Mouse (Mus musculus) intestine, embryonic 14.5 days (tissue): ENCODE measurements around the gene Cutal. TPM values are rescaled to one million over a fixed set of nuclear protein-coding genes. Genes with fewer than 3 reads are reported as not detected.

Source experiments
- ATAC-seq: fragments of 200-750 bp; cut with Nextera tagmentation; replicated peaks from 2 replicates; pipeline ENCODE4 v1.8.0; 2017; ENCODE audit warnings: low read depth, moderate number of reproducible peaks, moderate TSS enrichment, moderate library complexity; ENCODE audit not compliant: low FRiP score, low TSS enrichment
- DNase-seq: peaks from one replicate; pipeline ENCODE4 v3.0.0-alpha.2; 2018; ENCODE audit warnings: low spot score
- H3K27ac ChIP-seq: fragments of 300-500 bp; sonication (generic); 2 replicates; pipeline ENCODE4 v1.5.1; 2014; ENCODE audit warnings: low read depth, mild to moderate bottlenecking, control low read depth
- H3K27me3 ChIP-seq: fragments of 300-500 bp; sonication (generic); replicated peaks from 2 replicates; pipeline ENCODE4 v1.6.1; 2014; ENCODE audit warnings: low read length, control low read depth; ENCODE audit not compliant: control insufficient read depth, insufficient read depth
- H3K36me3 ChIP-seq: fragments of 300-500 bp; sonication (generic); 2 replicates; pipeline ENCODE4 v1.6.1; 2014; ENCODE audit warnings: low read length, control low read depth; ENCODE audit not compliant: control insufficient read depth, insufficient read depth
- H3K4me1 ChIP-seq: fragments of 300-500 bp; sonication (generic); replicated peaks from 2 replicates; pipeline ENCODE4 v1.6.1; 2014; ENCODE audit warnings: low read length, control low read depth, mixed read lengths; ENCODE audit not compliant: control insufficient read depth, insufficient read depth
- H3K4me2 ChIP-seq: fragments of 300-500 bp; sonication (generic); 2 replicates; pipeline ENCODE4 v1.6.1; 2014; ENCODE audit warnings: low read length
- H3K4me3 ChIP-seq: fragments of 300-500 bp; sonication (generic); 2 replicates; pipeline ENCODE4 v1.5.1; 2014; ENCODE audit warnings: low read depth, low read length, control low read depth, mixed read lengths
- H3K9ac ChIP-seq: fragments of 300-500 bp; sonication (generic); 2 replicates; pipeline ENCODE4 v1.6.1; 2014; ENCODE audit warnings: mild to moderate bottlenecking, low read length
- H3K9me3 ChIP-seq: fragments of 300-500 bp; sonication (generic); 2 replicates; pipeline ENCODE4 v1.6.1; 2016; ENCODE audit warnings: low read length, control low read depth; ENCODE audit not compliant: control insufficient read depth
- WGBS: fragments of 180-500 bp; shearing (Covaris S2); extraction: QIAGEN DNeasy Blood & Tissue Kit; methylation state at CpG from one replicate; pipeline ENCODE4 v1.1.7; 2014; 5-methylcytosine and 5-hydroxymethylcytosine counted together
- polyA plus RNA-seq: library from polyadenylated mRNA; unstranded; fragments of >200 nt; fragmentation: Nextera tagmentation; extraction: Ambion mirVana; gene quantifications from 2 replicates; pipeline ENCODE4 v1.2.1, GENCODE M21; 2014

The Cutal gene
- polyA plus RNA-seq, 1 experiment from 2014 or later = 2.8 TPM

DNA sequence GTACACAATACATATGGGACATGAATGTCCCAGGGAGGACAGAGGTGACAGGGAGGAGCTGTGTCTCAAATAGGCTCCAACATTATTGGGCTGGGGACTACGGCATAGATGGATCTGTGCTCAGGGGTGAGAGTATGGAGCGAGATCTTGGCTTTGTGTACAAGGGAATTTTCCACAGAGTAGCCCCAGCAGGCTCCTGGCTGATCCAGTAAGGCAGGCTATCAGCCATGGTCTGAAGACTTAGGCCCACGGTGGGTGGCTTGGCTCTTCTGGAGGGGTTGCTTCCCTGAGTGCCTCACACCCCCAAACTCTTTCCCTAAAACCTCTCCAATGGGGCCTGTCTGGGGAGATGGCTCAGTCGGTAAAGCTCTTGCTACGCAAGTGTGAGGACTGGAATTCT is 66.0 kb downstream of the Cutal start:
- H3K4me2 ChIP-seq = no peak overlapping the region
- DNase-seq (no peak), ATAC-seq (no peak)
- WGBS = 81% methylated on average over 5 of the region's 5 CpGs
- no peak overlapping the region for H3K27ac ChIP-seq
- H3K4me3 ChIP-seq = no peak overlapping the region
- no peaks in the 10 kb centered on the region; the same call in 1 of the 2 replicates for H3K4me1 ChIP-seq
- no peaks in the 10 kb centered on the region for H3K9me3 ChIP-seq
- no peaks in the 10 kb centered on the region for H3K36me3 ChIP-seq
- H3K9ac ChIP-seq = no peak overlapping the region
- 0 out of 2 replicates have a peak, but pooled peaks cover 2% of the 10 kb centered on the region for H3K27me3 ChIP-seq

DNA sequence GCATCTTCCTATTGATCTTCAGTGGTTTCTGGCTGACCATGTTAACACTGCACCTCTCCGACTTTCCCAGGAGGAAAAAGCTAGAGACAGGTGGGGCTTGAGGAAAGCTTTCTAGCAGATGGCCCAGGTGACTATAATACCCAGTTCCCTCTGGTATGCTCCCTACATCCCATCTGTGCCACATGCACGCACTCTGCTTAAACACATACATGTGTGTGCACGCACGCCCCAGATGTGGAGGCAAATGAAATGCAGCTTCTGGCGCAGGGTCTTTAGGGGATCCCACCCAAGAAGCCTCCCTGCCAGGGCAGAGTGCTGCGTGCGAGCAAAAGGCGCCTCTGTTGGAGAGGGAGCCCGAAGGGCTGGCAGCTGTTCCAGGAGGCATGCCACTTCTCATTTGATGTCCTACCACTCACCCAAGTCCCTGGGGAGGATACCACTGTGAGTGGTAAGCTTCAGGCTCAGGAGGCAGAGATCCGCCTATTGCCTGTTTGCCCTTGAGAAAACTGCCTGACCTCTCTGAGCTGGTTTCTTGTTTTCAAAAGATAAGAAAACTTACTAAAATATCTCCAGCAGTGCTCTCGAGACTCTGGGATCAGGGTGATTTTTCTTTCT is 67.0 kb downstream of the Cutal start:
- no peak overlapping the region for H3K27ac ChIP-seq
- no peak overlapping the region for H3K4me3 ChIP-seq
- 0 out of 2 replicates have a peak, but pooled peaks cover 2% of the 10 kb centered on the region for H3K27me3 ChIP-seq
- no peaks in the 10 kb centered on the region for H3K9me3 ChIP-seq
- no peaks in the 10 kb centered on the region; the same call in 1 of the 2 replicates for H3K4me1 ChIP-seq
- no peak overlapping the region for H3K9ac ChIP-seq
- no peaks in the 10 kb centered on the region for H3K36me3 ChIP-seq
- no peak for DNase-seq
- 75% methylated on average over 11 of the region's 11 CpGs for WGBS
- ATAC-seq = no peak
- H3K4me2 ChIP-seq = no peak overlapping the region

Other genes starting within 250 kb of the Cutal start
- gene Gapvd1, start 119.2 kb upstream of the Cutal start, polyA plus RNA-seq = 80.1 and 82.7 TPM in 2 replicates
- gene Hspa5, start 102.4 kb upstream of the Cutal start, polyA plus RNA-seq = 780 and 861 TPM in 2 replicates
- 48.8 and 51.0 TPM in 2 replicates for gene Rabepk, start 74.5 kb upstream of the Cutal start, polyA plus RNA-seq
- gene Fbxw2, start 48.1 kb upstream of the Cutal start, polyA plus RNA-seq = 61.4 and 62.2 TPM in 2 replicates
- gene Gm34653, start 41.4 kb upstream of the Cutal start, polyA plus RNA-seq = not detected in 2 replicates
- gene Psmd5, start 572 bp downstream of the Cutal start, polyA plus RNA-seq = 111 and 113 TPM in 2 replicates
- 7.8 and 8.3 TPM in 2 replicates for gene Phf19, start 39.6 kb downstream of the Cutal start, polyA plus RNA-seq
- 1.7 and 2.4 TPM in 2 replicates for gene Traf1, start 87.4 kb downstream of the Cutal start, polyA plus RNA-seq
- gene Hc, start 187.0 kb downstream of the Cutal start, polyA plus RNA-seq = 0.22 and 0.27 TPM in 2 replicates
- 0.18 and 0.24 TPM in 2 replicates for gene AI182371, start 227.1 kb downstream of the Cutal start, polyA plus RNA-seq
- gene Cntrl, start 235.1 kb downstream of the Cutal start, polyA plus RNA-seq = 27.4 and 33.0 TPM in 2 replicates